Mouse (Mus musculus) colon, adult 2 months (tissue): Measurements from ENCODE around the gene Rpl29. TPM values are rescaled to one million over a fixed set of nuclear protein-coding genes. Genes with fewer than 3 reads are reported as not detected.

Experiments
- polyA plus RNA-seq: library from polyadenylated mRNA; depleted of rRNA; stranded (reverse); fragments of >200 nt; gene quantifications from 2 replicates; pipeline ENCODE4 v1.2.3, GENCODE M21; 2012; rRNA removed

The Rpl29 gene
- 438 and 578 TPM in 2 replicates for polyA plus RNA-seq

DNA sequence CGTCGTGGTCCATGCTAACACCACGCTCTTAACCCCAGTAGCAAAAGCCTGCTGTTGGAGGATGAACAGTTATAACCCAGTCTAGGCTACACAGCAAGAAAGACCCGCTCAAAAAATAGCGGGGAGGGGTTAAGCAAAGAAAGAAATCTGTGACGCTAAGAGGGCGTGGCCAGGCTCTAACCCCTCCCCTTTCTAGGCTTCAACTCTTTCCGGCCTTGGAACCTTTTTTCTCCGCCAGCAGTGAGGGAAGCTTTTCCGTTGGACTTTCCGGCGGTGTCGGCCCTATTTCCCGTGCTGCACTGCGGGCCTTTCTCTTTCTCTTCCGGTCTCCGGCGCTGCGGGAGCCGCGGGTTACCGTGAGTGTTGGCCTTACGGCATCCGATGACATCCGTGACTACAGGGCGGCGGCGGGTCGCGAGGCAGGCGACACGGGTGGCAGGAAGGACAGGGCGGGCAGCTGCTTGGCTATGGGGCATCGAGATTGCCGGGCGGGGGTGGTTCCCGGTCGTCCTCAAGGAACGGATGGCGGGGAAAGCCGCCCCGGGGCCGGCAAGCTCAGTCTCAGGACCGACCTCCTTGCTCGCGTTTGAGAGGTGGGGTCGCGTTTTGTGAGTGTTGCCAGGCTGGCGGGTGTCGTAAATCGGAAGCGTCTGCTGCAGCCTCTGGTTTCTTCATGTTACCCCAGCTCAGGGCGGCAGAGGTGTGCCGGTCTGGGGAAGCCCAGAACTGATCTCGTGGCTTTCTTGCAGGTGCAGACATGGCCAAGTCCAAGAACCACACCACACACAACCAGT is at the start of gene Rpl29:
Gene Rpl29 (plus strand): TSS at position 234 of the 794 bp plus-strand sequence.

GRCm38 (mm10) chr9:106447348-106447747 is 18.1 kb downstream of the Rpl29 start, which contains the start of the genes Abhd14b and Abhd14a:
Gene Abhd14b, plus strand, starts transcription at chr9:106447459.
Gene Abhd14a, minus strand, starts transcription at chr9:106447678.

DNA sequence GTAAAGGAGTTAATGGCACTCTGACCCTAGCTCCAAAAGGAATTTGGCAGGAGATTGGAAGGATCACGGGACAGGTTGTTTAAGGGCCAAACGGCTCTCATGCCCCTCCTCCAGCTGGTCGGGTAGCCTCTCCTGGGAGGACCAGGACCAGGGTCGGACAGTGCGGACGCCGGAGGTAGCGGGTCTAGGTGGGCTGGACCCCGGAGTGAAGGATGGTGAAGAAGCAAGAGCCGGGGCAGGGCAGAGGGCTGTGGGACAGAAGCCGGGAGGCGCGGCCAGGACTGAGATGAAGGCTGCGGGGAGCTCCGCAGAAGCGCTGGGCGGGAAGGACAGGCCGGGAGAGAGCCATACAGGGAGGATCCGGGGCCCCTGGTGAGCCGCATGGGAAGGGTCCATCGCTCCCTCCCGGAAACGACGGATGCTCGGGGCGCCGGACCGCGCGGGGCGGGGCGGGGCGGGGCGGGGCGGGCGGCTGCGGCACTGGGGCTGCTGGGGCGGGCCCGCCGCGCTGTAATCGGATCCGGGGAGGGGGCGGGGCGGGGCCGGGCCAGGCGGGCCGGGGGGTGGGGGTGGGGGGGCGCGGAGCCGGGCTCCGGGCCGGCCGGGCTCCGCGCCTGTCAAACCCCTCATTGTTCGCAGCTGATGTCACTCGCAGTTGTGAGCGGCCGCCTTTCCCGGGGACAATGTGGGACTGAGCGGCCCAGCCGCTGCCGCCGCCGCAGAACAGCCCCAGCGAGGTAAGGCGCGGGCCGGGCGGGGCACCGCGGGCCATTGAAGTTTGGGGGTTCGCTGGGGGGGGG is 24.2 kb downstream of the Rpl29 start, which contains the start of gene Pcbp4:
Gene Pcbp4 (plus strand): TSS at position 21 of the 800 bp plus-strand sequence.

GRCm38 (mm10) chr9:106465571-106466200 is 36.4 kb downstream of the Rpl29 start, which contains the start of gene Gpr62:
Gene Gpr62, minus strand, starts transcription at chr9:106465938.

GRCm38 (mm10) chr9:106475663-106476001 is 46.4 kb downstream of the Rpl29 start, which contains the start of gene Rrp9:
Gene Rrp9, plus strand, starts transcription at chr9:106475963.

GRCm38 (mm10) chr9:106476924-106477484 is 47.8 kb downstream of the Rpl29 start, which contains the start of gene Parp3:
Gene Parp3, minus strand, starts transcription at chr9:106476949.

Other genes with a start within 250 kb of the Rpl29 start
- 28.9 and 29.0 TPM in 2 replicates for gene Ppm1m, start 229.7 kb upstream of the Rpl29 start, polyA plus RNA-seq
- gene Twf2, start 226.3 kb upstream of the Rpl29 start, polyA plus RNA-seq: 42.7 and 46.3 TPM in 2 replicates
- 2.9 and 3.8 TPM in 2 replicates for gene Tlr9, start 206.9 kb upstream of the Rpl29 start, polyA plus RNA-seq
- 180 and 182 TPM in 2 replicates for gene Alas1, start 180.8 kb upstream of the Rpl29 start, polyA plus RNA-seq
- gene Poc1a, start 148.4 kb upstream of the Rpl29 start, polyA plus RNA-seq: 18.2 and 19.5 TPM in 2 replicates
- gene Dusp7, start 60.8 kb upstream of the Rpl29 start, polyA plus RNA-seq: 37.7 and 48.3 TPM in 2 replicates
- 31.0 and 32.7 TPM in 2 replicates for gene Acy1, start 8.9 kb downstream of the Rpl29 start, polyA plus RNA-seq
- 116 and 124 TPM in 2 replicates for gene Abhd14b, start 18.0 kb downstream of the Rpl29 start, polyA plus RNA-seq
- 29.0 and 34.0 TPM in 2 replicates for gene Abhd14a, start 18.2 kb downstream of the Rpl29 start, polyA plus RNA-seq
- 48.5 and 48.7 TPM in 2 replicates for gene Pcbp4, start 23.8 kb downstream of the Rpl29 start, polyA plus RNA-seq
- gene Gpr62, start 36.5 kb downstream of the Rpl29 start, polyA plus RNA-seq: 0.25 and 0.47 TPM in 2 replicates
- 25.4 and 27.9 TPM in 2 replicates for gene Rrp9, start 46.5 kb downstream of the Rpl29 start, polyA plus RNA-seq
- 38.7 and 42.4 TPM in 2 replicates for gene Parp3, start 47.5 kb downstream of the Rpl29 start, polyA plus RNA-seq
- not detected in 2 replicates for gene Iqcf1, start 70.5 kb downstream of the Rpl29 start, polyA plus RNA-seq
- not detected in 2 replicates for gene Iqcf5, start 85.1 kb downstream of the Rpl29 start, polyA plus RNA-seq
- gene Iqcf3, start 132.2 kb downstream of the Rpl29 start, polyA plus RNA-seq: not detected in 2 replicates
- not detected in 2 replicates for gene Iqcf4, start 141.5 kb downstream of the Rpl29 start, polyA plus RNA-seq
- not detected in 2 replicates for gene Iqcf6, start 197.1 kb downstream of the Rpl29 start, polyA plus RNA-seq
- 0.06 TPM in 2 replicates for gene Grm2, start 226.6 kb downstream of the Rpl29 start, polyA plus RNA-seq